Mouse (Mus musculus) T-helper 1 cell (primary cell): ENCODE results near the gene Qsox2.

Experiments
- in situ Hi-C: fragments of 300-600 bp; cut with MboI, MseI; formaldehyde crosslinking; loops from one replicate; pipeline ENCODE4 v1.15.1; 2025; ENCODE audit warnings: high pct_unique_total_duplicates

Qsox2 gene

GRCm38 (mm10) chr2:26227788-26228187 is 9.5 kb downstream of the Qsox2 start:
- in situ Hi-C loops = no loop called here

GRCm38 (mm10) chr2:26225242-26225641 is 12.1 kb downstream of the Qsox2 start:
- in situ Hi-C loops = no loop called here

GRCm38 (mm10) chr2:26223961-26224360 is 13.4 kb downstream of the Qsox2 start:
- in situ Hi-C loops = no loop called here

- in situ Hi-C loops = no loop called here
Observed at GRCm38 (mm10) chr2:26214526-26214925, 22.8 kb downstream of the Qsox2 start.

- in situ Hi-C loops = no loop called here
Observed at GRCm38 (mm10) chr2:26209566-26209965, 27.8 kb downstream of the Qsox2 start.

- in situ Hi-C loops = no loop called here
Observed at GRCm38 (mm10) chr2:26208126-26208789, 29.1 kb downstream of the Qsox2 start, which contains the start of gene Lhx3. Lhx3 (minus strand) TSS chr2:26208289.

GRCm38 (mm10) chr2:26207559-26207958 is 29.8 kb downstream of the Qsox2 start:
- in situ Hi-C loops = no loop called here

- in situ Hi-C loops = no loop called here
Observed at GRCm38 (mm10) chr2:26205761-26206160, 31.6 kb downstream of the Qsox2 start.

- in situ Hi-C loops = no loop called here
Observed at GRCm38 (mm10) chr2:26205126-26205525, 32.2 kb downstream of the Qsox2 start.

GRCm38 (mm10) chr2:26202849-26203475 is 34.4 kb downstream of the Qsox2 start:
- in situ Hi-C loops = no loop called here

GRCm38 (mm10) chr2:26201926-26202848 is 35.1 kb downstream of the Qsox2 start:
- in situ Hi-C loops = no loop called here

GRCm38 (mm10) chr2:26198488-26198887 is 38.8 kb downstream of the Qsox2 start:
- in situ Hi-C loops = no loop called here

- in situ Hi-C loops = no loop called here
Observed at GRCm38 (mm10) chr2:26194552-26195339, 42.6 kb downstream of the Qsox2 start.

- in situ Hi-C loops = no loop called here
Observed at GRCm38 (mm10) chr2:26188517-26188916, 48.8 kb downstream of the Qsox2 start.

GRCm38 (mm10) chr2:26184352-26184751 is 53.0 kb downstream of the Qsox2 start:
- in situ Hi-C loops = no loop called here

GRCm38 (mm10) chr2:26182646-26183045 is 54.7 kb downstream of the Qsox2 start:
- in situ Hi-C loops = no loop called here

GRCm38 (mm10) chr2:26177189-26177588 is 60.1 kb downstream of the Qsox2 start:
- in situ Hi-C loops = loop anchor here (5.0 to 10.0 kb wide), 2 partner anchors 95 to 628 kb away; no protein-coding TSS in a partner anchor

GRCm38 (mm10) chr2:26176731-26177130 is 60.6 kb downstream of the Qsox2 start:
- in situ Hi-C loops = loop anchor here (5.0 to 10.0 kb wide), 2 partner anchors 96 to 628 kb away; no protein-coding TSS in a partner anchor

GRCm38 (mm10) chr2:26175191-26175590 is 62.1 kb downstream of the Qsox2 start:
- in situ Hi-C loops = loop anchor here (5.0 to 10.0 kb wide), 2 partner anchors 97 to 630 kb away; no protein-coding TSS in a partner anchor

GRCm38 (mm10) chr2:26172166-26172565 is 65.2 kb downstream of the Qsox2 start:
- in situ Hi-C loops = loop anchor here (10.0 kb wide), 1 partner anchor 633 kb away; no protein-coding TSS in a partner anchor

- in situ Hi-C loops = loop anchor here (10.0 kb wide), 1 partner anchor 634 kb away; no protein-coding TSS in a partner anchor
Observed at GRCm38 (mm10) chr2:26170376-26170775, 66.9 kb downstream of the Qsox2 start.
